Mouse (Mus musculus) CD4-positive, CD25-positive, alpha-beta regulatory T cell, adult 4 months (primary cell): Measurements from ENCODE around the gene Kmt5a. TPM values are rescaled to one million over a fixed set of nuclear protein-coding genes. Genes with fewer than 3 reads are reported as not detected.
"Not testable (repeated sequence)": the region's sequence is repeated elsewhere in the genome, so short reads cannot be mapped to it uniquely, and the experiment has no call there.

Experiments used
- ATAC-seq: one replicate; pipeline ENCODE4 v1.8.0; 2017
- polyA plus RNA-seq, 2 experiments: library from polyadenylated mRNA; unstranded; fragments of 100-300 nt; shearing (Covaris generic); gene quantifications; one replicate each; pipeline ENCODE4 v1.2.1; 2017

Kmt5a gene
- polyA plus RNA-seq, 2 experiments from 2014 or later = 19.8 to 19.9 TPM

DNA sequence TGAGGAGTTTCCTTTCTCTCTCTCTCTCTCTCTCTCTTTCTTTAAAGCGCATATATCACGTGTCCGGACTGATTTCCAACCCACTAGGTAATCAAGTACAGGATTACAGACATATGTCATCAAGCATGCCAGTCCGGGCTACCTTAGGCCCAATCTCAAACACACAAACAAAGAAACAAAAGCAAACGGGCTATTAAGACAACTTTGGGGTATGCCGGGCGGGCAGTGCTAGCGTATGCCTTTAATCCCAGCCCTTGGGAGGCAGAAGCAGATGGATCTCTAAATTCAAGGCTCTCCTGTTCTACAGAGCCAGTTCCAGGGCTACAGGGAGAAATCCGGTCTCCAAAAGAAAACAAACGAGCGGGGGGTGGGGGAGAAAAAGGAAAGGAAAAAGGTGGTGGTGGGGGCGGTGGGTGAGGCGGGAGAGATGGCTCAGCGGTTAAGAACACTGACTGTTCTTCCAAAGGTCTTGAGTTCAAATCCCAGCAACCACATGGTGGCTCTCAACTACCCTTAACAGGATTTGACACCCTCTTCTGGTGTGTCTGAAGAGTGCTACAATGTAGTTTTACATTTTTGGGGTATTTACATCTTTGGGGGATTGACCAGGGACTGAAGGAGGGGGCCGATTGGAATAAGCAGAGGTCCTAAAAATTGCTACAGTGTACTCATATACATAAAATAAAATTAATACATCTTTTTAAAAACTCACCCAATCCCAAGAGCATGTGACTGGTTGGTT lies 44.1 kb downstream of the Kmt5a start:
- peak; percentile 46 for ATAC-seq

- no peak for ATAC-seq
Observed at GRCm38 (mm10) chr5:124485654-124486053, 45.9 kb downstream of the Kmt5a start.

- no peak for ATAC-seq
Observed at GRCm38 (mm10) chr5:124488885-124489284, 49.2 kb downstream of the Kmt5a start.

DNA sequence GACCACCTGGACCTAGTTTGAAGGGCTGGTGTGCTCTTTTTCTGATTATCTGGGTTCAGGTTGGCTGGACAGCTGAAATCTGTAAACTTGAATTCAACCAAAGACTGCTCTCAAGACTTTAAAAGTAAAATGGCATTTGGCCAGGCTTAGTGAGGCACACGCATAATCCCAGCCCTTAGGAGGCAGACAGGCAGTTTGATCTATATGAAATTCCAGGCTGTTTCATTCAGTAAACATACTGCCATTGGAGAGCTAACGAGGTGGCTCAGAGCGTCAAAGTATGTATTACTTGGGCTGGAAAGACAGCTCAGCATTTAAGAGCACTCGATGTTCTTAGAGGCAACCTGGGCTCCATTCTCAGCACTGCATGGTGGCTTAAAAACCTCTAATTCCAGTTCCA lies 52.0 kb downstream of the Kmt5a start:
- no peak for ATAC-seq

DNA sequence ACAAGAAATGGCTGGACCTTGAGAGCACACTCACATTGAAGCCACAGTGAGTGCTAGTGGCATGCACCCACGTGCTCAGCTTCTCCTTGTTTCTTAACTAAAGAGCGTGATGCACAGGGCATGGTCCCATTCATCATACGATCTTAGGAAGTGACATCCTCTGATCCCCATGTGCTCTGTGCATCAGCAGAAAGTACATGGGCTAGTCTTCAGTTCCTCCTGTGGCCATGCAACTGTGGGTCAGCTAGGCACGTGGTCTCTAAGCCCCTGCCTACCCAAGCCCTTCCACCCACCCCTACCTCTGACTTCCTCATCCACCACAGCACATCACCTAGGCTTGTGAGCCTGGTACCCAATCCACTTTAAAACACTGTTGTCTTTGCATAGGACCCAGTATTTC lies 52.9 kb downstream of the Kmt5a start:
- no peak for ATAC-seq

GRCm38 (mm10) chr5:124493455-124493854 lies 53.7 kb downstream of the Kmt5a start:
- no peak for ATAC-seq

- ATAC-seq = no peak
Observed at GRCm38 (mm10) chr5:124495547-124495946, 55.8 kb downstream of the Kmt5a start.

DNA sequence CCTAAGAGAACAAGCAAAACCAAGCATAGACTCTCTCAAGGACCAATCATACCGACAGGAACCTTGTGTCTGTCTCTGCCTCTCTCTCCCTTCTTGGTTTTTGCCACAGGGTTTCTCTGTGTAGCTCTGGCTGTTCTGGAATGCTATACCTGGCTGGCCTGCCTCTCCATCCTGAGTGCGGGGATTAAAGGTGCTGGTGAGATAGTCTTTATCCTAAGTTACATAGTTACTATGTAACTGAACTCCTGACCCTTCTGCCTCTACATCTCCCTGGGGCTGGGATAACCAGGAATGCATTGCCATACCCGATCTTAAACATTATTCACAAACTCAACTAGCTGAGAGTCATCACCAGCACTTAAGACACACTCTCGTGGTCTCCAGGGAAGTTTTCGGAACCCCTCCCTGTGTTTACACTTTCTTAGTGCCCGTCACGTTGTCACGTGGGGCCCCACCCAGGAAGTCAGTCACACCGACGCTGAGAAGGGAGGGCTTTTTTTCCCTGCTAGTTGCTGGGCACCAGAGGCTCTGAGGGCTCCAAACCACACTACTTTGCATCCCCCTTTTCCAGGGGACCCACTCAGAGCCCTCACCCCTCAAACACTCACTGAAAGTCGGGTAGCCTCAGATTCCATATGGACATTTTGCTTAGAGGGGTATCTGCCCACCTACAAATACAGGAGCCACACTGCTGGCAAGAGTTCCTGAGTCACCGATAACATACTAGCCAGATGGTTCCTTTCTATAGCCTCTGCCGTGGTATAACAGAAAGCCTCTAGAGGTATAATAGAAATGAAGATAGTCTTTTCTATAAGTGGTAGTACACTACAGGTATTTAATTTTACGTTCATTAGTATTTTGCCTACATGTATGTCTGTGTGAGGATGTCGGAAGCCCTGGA lies 57.1 kb downstream of the Kmt5a start:
- peak; percentile 95 for ATAC-seq

DNA sequence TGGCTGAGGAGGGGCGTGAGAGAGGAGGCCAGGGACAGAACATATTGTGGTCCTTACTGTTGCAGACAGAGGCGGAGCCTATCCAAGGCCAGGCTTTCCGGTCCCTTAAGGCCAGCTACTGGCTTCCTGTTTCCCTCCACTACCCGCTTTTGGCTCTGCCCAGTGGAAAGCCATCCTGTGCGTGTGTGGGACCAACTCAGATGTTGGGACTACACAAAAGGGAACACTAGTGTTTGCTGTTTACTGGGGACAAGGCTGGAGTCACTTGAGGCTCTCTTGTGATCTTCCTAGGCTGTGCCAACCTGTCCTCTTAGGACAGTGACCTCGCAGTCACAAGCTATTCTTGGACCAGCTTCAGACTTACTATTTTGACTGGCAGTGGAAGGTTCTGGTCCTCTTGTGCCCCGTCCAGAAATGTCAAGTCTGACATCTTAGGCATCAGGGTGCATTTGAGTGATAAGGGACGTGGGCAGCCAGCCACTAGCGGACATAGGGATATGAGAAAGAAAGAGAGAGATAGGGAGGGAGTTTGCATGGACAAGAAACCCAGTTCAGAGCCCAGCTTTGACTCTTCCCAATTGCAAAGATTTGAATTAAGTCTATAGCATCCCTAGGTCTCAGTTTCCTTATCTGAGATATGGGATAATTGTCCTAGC lies 58.6 kb downstream of the Kmt5a start:
- no peak for ATAC-seq

- no peak for ATAC-seq
Observed at GRCm38 (mm10) chr5:124499001-124499400, 59.3 kb downstream of the Kmt5a start.

GRCm38 (mm10) chr5:124500037-124500436 lies 60.3 kb downstream of the Kmt5a start:
- ATAC-seq = not testable (repeated sequence)

DNA sequence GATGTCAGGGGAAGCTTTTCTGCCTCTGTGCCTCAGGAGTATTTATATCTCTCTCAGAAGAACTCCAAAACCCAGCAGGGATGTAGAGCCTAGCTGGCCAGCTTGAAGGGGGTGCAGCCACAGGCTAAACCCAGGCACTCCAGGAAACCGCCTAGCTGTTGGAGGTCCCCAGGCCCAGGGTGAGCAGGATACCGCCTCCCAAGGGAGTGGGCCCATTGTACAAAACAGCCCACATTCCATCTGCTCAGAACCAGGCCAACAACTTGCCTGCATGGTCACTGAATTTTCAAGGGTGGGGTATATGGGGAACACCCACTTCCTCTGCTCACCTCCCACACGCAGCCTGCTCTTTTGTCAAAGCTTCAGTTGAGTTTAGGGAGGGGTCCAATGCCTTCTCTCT lies 60.8 kb downstream of the Kmt5a start:
- no peak for ATAC-seq

- ATAC-seq = no peak
Observed at GRCm38 (mm10) chr5:124501541-124501940, 61.8 kb downstream of the Kmt5a start.

DNA sequence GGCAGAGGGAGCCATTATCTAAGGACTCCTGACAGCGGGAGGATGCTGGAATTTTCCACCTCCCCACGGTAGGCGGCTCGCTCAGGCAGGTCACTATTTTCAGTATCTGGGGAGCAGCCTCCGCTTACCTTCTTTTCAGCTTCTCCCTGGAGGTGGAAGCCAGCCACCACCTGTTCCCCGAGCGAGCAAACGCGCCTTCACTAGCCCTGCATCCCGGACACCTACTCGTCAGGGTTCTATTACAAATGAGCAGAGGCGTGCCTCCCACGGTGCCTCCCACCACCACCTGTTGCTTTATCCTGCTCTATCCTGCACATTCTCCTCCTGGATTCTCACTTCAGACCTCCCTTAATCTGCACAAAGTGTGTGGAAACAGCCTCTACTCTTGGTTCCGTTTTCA lies 64.0 kb downstream of the Kmt5a start:
- no peak for ATAC-seq

- no peak for ATAC-seq
Observed at GRCm38 (mm10) chr5:124505235-124505634, 65.5 kb downstream of the Kmt5a start.

DNA sequence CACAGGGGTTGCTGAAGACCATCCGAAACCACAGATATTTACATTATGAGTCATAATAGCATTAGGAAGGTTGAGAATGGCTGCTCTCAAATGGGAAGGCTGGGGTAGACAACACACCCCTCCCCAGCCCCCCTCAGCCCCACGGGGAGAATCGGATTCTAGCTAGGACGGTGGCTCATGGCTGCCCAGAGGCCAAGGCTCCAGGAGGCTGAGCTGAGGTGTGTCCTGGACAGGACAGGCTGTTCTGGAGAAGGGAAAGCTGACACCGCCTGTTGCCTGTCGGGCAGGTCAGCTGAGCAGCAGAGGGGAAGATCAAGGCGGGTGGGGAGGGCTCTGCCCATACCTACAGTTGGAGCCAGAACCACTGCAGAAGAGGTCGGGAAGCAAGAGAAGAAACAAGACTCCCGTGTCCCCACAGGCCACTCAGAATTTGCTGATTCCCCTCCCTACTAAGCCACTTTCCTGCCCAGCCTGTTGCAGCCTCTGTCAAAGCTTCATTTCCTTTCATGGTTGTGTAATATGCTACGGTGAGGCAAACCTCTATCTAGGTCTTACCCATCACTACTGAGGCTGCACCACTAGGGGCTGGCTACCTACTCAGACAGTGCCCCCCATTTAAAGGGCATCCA lies 67.1 kb downstream of the Kmt5a start:
- no peak for ATAC-seq

DNA sequence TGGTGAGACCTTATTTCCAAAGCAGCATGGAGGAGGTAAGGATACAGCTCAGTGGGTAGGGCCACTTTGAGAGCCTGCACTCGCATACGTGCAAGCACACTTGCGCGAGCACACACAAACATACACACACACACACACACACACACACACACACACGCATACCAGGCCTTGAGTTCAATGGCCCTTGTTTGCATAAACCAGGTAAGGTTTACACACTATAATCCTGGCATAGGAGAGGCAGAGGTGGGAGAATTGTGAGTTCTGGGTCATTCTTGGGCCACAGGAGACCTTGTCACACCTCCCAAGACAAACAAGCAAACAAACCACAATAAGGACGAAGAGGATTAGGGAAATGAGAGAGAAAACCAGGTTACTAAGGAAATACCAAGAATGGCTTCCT lies 69.5 kb downstream of the Kmt5a start:
- no peak for ATAC-seq

GRCm38 (mm10) chr5:124509742-124510237 lies 70.1 kb downstream of the Kmt5a start:
- ATAC-seq = no peak

GRCm38 (mm10) chr5:124510536-124511050 lies 70.9 kb downstream of the Kmt5a start:
- no peak for ATAC-seq
